Mouse (Mus musculus) cerebellum, adult 2 months (tissue): Measurements from ENCODE around the gene Rai1.

ENCODE experiments used
- CTCF ChIP-seq: fragments of 200-500 bp; IDR thresholded peaks from 2 replicates; pipeline ENCODE4 v1.5.1; 2011; ENCODE audit warnings: low read depth, mild to moderate bottlenecking, control low read depth, low read length, moderate library complexity, borderline replicate concordance; ENCODE audit not compliant: insufficient read depth
- POLR2A ChIP-seq: fragments of 200-500 bp; IDR thresholded peaks from 2 replicates; pipeline ENCODE4 v1.6.1; 2011; ENCODE audit warnings: low read length, control low read depth, borderline replicate concordance; ENCODE audit not compliant: insufficient read depth

DNA sequence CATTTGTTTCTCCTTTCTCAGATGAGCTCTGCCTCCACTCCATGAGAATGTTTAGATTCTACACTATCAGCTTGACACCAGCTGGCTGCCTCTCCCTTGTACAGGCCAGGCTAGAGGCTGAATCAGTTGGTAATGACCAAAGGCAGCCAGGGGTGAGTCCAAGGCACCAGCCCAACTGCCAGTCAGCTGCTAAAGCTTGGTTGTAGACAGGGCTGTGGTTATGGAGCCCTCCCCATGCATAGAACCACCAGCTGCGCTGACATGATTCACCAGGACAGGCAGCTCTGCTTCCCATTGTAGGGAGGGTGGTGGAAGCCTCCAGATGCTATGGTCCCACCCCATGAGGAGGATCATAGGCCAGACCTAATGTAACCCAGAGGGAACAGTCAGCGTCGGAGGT lies 49.1 kb downstream of the Rai1 start:
- no peak for TF ChIP-seq POLR2A
- no peak for TF ChIP-seq CTCF
